Mouse (Mus musculus) adrenal gland, adult 2 months (tissue): ENCODE data around the gene Zfp36l1. TPM values are rescaled to one million over a fixed set of nuclear protein-coding genes. Genes with fewer than 3 reads are reported as not detected.

Experiments
- DNase-seq: peaks from one replicate; pipeline ENCODE4 v3.0.0; 2021
- long read RNA-seq: library from polyadenylated mRNA; stranded (forward); transcript quantifications from one replicate; pipeline ENCODE4 v2.0.0, GENCODE M21; 2021
- polyA plus RNA-seq: library from polyadenylated mRNA; depleted of rRNA; stranded (reverse); fragments of >200 nt; gene quantifications from 2 replicates; pipeline ENCODE4 v1.2.3, GENCODE M21; 2012; rRNA removed
- total RNA-seq, 2 experiments: library from RNA; stranded (reverse); gene quantifications; 2 replicates each; pipeline ENCODE4 v1.2.3; 2021

Zfp36l1 gene
- 100 to 1,000 TPM; 191 to 215 TPM for total RNA-seq
- 458 and 470 TPM in 2 replicates for polyA plus RNA-seq
- long read RNA-seq, transcript Zfp36l1-201 (2 exons, 2,990 nt) = major isoform, 16 of 37 reads
- long read RNA-seq, partial matches to known transcripts = 0 of 37 reads
- long read RNA-seq, other reads (novel, unspliced or antisense) = 21 of 37 reads

DNA sequence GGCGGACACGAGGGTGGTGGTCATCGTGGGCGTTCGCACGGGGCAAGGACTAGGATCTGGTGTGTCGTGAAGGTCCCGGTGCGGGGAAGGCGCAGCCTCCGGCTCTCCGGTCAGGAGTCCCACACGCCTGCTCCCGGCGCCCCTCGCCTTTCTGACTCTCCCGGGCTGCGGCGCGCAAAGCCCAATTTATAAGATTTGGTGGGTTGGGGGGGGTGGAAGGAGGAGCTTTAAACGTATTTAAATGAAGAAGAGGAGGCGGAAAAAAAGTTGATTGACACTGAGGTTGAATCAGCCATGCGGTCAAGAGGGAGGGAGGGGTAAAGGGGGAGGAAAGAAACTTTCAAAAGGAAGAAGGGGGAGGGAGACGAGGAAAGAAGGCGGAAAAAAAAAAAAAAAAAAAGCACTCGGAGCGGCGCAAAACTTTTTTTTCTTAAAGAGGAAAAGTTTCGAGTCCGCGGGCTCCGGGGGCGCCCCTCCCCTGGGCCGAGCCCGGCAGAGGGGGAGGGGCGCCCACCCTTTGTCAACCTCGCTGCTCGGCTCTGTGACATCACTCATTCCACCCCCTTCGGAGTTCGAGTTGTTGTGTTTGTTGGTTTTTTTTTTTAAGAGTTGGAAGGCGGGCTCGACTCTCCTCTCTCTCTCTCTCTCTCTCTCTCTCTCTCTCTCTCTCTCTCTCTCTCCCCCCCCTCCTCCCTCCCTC, at the start of gene Zfp36l1:
Zfp36l1 (minus strand) TSS at position 162 of the 700 bp plus-strand sequence.
- DNase-seq = peak; percentile 98

DNA sequence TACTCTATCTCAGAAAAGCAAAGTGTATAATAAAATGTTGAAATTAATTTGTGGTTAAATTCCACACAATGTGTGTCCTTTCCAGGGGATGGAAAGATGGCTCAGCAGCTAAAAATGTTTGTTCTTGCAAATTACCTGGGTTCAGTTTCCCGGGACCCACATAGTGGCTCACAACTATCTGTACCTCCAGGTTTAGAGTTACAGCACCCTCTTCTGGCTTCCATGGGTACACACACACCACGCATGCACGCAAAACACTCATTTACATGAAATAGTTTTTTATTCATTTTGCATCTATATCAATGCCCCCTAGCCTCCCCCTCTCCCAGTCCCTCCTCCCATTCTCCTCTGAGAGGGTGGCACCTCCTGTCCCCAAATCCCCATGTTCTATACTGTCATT, 49.6 kb upstream of the Zfp36l1 start:
- no peak for DNase-seq

DNA sequence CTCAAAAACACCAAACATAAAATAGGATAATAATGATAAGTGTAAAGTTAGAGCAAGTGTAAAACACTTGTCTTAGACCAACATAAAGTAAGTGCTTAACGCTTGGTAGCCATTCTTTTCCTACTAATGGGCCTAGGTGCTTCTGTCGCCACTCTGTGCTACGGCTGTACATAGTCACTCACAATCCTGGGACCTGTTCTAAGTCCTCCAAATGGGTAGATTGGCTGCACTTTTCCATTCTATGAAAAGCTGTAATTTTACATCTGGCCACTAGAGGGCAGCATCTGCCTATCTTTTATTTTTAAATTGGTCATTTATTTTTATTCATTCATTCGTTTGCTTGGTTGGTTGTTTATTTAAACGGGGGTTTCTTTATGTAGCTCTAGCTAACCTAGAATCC, 44.9 kb upstream of the Zfp36l1 start:
- DNase-seq = no peak

DNA sequence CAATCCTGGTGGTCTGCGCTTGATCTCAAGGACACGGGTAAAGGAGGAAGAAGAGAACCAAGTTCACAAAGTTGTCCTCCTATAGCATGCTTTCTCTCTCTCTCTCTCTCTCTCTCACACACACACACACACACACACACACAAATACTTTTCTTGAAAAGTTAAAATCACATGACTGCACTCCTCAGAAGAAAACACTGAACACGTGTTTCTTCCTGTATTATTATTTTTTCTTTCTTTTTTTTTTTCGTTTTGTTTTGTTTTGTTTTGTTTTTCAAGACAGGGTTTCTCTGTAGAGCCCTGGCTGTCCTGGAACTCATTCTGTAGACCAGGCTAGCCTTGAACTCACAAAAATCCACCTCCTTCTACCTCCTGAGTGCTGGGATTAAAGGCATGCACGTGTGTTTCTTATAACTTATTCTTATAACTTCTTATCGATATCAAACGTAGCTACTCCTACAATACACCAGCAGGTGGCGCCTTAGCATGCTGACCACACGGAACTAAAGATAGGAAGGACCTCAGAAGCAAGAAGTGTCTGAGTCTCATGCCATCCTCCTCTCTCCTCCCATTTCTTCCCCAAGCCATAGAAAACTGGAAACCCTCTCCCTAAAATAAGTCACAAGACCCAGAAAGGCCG, 41.0 kb upstream of the Zfp36l1 start:
- DNase-seq = peak; percentile 33

DNA sequence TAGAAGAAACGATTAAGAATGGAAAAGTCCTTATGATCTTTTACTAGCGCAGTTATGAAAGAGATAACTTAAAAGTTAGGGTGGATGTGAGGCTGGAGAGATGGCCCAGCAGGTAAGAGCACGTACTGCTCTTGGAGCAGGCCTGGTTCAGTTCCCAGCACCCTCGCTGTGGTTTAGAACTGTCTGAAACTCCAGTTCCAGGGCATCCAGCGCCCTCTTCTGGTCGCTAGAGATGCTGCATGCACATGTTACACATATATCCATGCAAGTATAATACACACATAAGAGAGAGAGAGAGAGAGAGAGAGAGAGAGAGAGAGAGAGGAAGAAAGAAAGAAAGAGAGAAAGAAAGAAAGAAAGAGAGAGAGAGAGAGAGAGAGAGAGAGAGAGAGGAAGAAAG, 40.3 kb upstream of the Zfp36l1 start:
- DNase-seq = no peak

DNA sequence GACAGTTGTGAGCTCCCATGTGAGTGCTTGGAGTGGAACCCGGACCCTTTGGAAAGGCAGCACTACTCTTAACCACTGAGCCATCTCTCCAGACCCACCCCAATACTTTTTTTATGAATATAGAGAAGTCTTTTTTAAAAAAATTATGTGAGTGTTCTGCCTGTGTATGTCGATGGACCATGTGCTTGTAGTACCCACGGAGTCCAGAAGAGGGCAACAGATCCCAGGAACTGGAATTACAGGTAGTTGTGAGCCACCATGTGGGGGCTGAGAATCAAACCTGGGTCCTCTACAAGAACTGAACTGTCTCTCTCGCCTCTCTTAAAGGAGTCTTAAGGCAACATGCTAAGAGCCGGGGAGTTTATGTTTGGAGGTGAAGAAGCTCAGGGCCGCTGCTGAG, 39.0 kb upstream of the Zfp36l1 start:
- DNase-seq = no peak

DNA sequence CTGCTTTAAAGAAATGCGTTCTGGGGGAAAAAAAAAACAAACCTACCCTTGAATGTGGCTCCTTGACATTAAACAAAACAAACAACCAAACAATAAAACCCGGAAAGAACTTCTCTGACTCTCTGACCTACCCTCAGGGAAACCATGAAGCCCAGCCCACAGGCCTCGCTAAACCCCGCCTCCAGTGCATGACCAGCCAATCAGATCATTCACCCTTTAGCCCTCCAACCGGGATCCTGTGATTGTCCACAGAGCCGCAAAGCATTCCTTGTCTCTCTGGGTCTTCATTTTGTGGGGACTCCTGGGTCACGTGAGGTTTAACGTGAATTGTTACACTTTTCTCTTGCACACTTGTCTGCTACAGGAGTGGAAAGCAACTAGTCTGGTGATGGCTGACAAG, 37.8 kb upstream of the Zfp36l1 start:
- DNase-seq = peak; percentile 60

DNA sequence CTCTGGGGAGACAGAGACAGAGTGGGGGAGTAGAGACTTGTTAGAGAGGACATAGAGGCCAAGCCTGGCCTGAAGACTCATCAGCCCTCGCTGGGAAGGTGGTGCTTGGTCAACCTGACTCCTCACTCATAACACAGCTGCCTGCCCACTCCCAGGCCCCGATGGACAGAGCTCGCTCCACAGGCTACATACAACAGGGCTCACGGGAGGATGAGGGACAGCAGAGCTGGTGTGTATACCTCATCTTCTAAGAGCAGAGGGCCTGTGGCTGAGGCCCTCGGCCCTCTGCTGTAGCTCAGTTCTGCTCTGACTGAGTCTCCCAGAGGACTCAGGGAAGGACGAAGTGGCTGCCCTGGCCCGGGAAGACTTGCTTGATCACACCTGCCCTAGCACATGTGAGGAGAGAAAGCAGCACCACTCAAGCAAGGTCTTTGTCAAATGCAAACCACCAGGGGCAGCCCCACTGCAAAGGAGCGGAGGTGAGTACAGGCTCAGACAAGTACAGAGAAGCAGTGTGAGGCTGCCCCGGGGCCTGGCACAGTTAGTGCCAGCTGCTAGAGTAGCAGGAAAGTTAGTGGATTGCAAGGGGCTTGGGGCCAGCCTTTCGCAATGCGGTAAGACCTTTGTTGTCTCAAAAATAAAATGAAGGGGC, 34.9 kb upstream of the Zfp36l1 start:
- DNase-seq = no peak

DNA sequence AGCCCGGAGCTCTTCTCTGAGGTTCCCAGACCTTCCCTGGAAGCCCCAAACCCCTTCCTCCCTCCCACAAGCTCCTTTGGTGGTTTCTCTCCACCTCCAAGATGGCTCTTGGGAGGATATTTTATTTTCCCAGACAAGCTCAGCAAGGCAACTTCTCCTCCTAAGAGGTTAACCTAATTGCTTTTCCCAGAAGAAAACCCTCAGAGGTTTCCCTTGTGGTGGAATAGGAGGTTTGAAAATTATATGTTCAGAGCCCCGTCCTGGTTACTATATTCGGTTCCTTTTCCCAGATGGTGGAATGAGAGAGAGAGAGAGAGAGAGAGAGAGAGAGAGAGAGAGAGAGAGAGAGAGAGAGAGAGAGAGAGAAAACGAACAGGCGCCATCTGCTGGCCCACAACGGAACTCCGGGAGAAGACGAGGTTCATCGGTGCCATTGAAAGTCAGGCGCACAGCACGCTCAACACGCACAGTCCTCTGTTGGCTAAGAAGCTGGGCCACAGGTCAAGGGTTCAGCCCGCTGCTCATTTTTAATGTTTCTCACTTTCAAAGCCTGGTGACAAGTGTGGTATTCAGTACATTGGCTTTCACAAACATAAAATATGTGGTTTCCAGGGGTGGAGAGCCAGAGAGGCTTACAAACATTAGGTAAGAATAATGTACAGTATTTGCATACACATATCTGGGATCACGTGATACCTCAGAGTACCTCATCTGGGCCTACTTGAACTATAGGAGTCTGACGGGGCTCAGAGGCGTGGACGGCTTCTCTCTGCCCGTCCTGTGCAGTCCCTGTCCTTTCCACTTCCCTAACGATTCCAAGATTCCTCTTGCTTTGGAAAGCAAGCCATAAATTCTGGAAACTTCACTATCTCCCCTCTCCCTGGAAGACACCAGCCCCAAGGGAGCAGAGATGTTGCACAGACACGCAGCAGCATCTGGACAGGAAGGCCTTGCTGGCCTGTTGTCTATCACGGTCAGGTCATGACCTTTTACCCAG, 33.7 kb upstream of the Zfp36l1 start:
- DNase-seq = peak; percentile 68

DNA sequence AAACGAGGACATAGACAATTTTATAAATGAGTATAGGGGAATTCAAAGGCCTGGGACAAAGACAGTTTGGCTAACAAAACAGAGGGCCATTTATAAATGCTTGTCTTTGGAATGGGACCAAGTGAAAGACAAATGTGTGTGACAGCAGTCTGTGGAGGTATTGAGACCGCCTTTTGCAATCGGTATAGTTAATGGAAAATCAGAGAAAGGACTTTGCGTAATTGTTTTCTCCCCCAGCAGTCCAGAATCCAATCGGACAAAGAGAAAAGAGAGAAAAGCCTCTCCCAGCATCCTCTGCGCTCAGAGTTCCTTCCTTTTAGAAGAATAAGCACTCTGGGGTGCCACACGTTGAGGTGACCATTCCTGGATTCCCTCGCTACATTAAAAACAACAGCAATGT, 32.6 kb upstream of the Zfp36l1 start:
- DNase-seq = no peak

DNA sequence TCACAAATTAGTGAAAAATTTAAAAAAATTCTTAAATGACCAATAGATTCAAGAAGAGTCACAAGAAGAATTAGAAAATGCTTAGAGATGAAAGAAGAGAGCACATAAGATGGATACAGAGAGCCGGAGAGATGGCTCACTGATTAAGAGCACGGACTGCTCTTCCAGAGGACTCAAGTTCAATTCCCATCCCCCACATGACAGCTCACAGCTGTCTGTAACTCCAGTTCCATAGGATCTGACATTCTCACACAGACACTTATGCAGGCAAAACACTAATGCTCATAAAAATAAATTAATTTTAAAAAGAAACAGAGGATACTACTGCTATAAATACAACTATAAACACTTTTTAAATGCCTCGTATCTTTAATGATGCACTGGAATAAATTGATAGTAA, 32.0 kb upstream of the Zfp36l1 start:
- no peak for DNase-seq

DNA sequence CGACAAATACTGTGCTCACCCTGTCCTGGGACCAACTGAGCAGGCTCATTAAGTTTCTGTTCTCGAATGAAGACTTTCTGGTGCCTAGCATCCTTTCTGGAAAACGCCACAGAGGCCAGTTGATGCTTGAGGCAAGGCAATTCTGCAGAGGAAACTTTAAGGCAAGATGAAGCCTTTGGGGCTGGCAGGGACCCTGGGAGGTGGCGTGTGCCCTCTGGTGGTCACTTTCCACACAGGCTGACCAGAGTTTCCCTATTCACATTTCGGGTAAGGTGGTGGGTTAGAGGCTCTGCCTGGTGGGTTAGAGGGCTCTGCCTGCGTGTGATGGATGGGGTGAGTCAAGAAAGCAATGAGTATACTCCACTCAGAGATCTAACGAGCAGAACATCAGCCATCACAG, 28.7 kb upstream of the Zfp36l1 start:
- DNase-seq = peak; percentile 45

DNA sequence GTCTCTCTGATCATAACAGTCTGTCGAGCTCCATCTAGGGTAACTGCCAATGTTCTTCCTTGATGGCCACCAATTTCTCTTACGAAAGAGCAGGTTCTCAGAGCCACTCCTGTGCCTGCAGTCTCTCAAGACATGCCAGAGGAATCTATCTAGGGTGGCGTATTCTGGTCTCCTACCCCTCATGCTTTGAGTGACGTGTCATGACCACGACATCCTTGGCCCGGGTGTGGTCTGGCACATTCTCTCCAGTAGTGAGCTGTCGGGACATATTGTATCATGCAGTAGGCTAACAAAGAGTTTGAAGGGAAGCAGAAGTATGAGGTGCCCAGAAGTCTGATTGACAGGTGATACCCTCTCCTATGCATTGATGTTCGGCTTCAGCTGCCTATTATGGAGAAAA, 28.2 kb upstream of the Zfp36l1 start:
- DNase-seq = no peak

DNA sequence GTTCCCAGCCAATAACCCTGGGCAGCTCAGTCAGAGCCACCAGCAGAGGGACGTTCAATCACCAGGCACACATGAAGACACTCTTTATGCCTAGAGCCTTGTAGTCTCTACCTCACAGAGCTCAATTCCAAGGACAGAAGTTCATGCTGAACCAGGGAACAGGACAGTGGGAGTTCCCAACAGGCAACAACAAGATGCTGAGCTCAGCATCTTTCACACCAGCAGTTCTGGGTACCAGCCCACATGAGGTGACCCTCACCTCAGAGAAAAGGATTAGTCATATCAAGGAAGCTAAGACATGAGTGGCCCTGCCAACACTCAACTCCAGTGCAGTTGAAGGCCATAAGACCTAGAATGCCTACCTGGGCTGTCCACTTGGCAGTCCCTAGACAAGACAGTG, 24.9 kb upstream of the Zfp36l1 start:
- no peak for DNase-seq

DNA sequence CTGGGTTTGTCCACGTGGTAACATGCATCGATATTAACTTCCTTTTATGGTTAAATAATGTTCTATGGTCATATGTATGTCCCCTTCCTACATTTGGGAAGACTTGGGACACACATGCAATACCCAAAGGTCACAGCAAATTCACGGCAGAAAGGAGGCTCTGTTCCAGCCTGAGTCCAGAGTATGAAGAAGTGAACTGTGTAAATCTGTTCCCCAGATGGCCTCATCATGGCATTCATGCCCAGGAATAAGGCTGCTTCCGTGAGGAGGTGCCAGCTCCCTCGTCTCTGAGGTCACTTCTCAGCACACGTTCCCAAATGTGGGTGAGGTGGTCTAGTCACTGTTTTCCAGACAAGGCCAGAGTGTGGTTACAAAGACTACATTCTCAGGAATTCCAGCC, 24.4 kb upstream of the Zfp36l1 start:
- no peak for DNase-seq

DNA sequence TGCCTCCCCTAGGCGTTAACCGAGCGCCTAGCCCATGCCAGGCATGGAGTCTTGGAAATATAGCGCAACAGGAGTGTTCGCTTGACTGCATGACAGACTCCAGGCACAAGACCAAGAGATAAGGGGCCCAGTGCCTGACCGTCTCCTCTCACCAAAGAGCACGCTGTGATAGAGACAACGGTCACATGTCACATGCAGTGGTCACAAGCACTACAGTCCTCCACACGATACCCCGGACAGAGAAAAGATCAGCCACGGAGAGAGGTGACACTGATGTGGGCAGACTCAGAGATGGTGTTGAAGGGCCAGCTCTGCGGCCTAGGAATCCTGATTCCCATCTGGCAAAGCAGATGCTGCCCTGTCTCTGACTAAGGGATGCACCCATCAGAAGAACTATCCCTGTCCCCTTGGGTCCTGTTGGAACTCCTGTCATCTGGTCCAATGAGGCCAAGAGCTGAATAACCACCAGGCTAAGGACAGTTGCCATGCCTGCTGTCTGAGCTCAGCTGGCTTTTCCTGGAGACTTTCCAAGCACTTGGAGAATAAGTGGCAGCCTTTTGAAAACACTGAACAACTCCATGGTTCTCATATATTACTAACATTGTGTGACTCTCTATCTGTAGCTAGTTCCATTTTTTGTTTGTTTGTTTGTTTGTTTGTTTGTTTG, 23.6 kb upstream of the Zfp36l1 start:
- DNase-seq = no peak

DNA sequence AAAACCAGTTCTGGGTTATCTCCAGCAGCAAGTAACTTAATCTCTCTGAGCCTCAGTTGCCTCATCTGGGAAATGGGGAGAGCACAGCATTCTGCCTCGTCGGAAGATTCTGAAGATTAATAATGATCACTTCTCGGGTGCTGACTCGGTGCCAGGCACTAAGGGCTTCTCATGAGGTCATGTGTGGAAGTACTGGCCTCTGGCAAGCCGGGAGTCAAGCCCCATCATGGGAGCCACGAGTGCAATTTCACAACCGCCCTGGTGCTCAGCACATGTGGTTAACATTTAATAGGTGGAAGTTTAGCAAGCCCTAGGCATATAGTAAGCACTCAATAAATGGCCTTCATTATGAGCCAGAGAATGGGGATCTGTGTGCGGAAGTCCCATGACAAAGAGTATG, 22.4 kb upstream of the Zfp36l1 start:
- peak; percentile 31 for DNase-seq

DNA sequence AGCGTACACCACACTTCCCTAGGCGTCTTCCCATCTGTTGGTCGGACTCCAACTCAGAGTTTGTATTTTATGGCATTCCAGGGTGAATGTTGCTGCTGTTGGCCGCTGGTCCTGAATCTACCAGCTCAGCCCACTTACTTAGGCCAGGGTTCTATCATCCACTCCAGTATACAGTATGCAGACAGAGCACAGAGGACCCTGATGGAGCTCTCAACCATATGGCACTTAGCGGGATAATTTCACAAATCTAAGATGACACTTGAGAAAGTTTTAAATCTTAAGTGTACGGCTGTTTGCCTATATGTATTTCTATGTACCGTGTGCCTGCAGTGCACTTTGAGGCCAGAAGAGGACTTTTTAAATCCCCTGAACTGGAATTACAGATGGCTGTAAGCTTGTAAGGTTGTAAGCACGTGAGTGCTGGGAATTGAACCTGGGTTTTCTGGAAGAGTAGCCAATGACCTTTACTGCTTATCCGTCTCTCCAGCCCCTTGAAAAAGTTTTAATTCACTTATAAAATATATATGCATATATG, 20.3 kb upstream of the Zfp36l1 start:
- no peak for DNase-seq

DNA sequence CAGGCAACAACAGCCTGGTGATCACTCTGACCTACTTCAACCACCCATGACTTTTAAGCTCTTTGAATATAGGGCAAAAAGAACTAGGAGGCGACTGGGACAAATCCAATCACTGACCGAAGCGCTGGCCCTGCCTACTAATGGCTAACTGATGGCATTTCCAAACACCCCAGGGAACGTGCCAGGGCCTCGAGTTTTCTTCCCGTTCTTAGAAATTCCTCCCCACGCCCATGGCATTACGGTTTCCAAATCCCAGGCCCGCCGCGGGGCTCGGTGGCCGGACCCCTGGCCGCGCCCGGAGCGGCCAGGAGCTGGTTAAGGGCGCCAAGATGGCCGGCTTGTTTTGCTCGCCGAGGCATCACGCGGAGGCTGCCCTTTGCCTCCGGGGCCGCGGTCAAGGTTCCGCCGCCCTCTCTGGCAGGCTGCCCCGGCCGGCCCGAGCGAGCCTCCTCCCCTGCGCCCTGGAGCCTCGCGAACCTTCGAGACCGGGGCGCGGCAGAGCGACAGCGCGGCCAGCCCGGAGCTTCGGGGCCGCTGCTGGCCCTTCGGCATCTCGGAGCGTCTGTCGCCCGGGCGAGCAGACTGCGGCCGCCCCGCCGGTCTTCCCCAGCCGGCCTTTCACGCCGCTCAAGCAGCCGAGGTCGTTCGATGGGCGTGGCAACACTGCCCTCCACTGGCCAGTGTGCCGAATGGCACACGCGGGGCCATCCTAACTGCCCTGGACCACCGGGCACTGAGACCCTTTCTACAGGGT, 19.6 kb upstream of the Zfp36l1 start:
- peak; percentile 96 for DNase-seq
